28 mouse cellular contexts compared by ENCODE assay signal in genomic region chr1:97600371-97600770, GRCm38 (mm10).
"Had no signal": no experiment of that assay in that cellular context is flagged by ENCODE, and none has a peak within 500 bp of the region (broad histone marks: within the 10 kb centered on the region; RNA-seq: fewer than 3 reads in every experiment).

No protein-coding gene starts in this region.

- H3K27ac ChIP-seq: embryonic facial prominence, embryonic 10.5 days; embryonic facial prominence, embryonic 12.5 days; embryonic facial prominence, embryonic 13.5 days; embryonic facial prominence, embryonic 15.5 days; forebrain, embryonic 10.5 days; forebrain, embryonic 12.5 days; forebrain, embryonic 13.5 days; forebrain, embryonic 15.5 days; gastrocnemius, adult 2 months; heart, adult 2 months had no signal

- H3K4me1 ChIP-seq: embryonic facial prominence, embryonic 10.5 days; embryonic facial prominence, embryonic 12.5 days; embryonic facial prominence, embryonic 13.5 days; embryonic facial prominence, embryonic 15.5 days; forebrain, embryonic 10.5 days; forebrain, embryonic 12.5 days; forebrain, embryonic 13.5 days; forebrain, embryonic 15.5 days had no signal

- H3K27me3 ChIP-seq: embryonic facial prominence, embryonic 12.5 days; embryonic facial prominence, embryonic 13.5 days; embryonic facial prominence, embryonic 15.5 days; forebrain, embryonic 12.5 days; forebrain, embryonic 13.5 days; forebrain, embryonic 15.5 days had no signal

- ATAC-seq: forebrain, embryonic 13.5 days; forebrain, embryonic 14.5 days; forebrain, embryonic 15.5 days; forebrain, embryonic 16.5 days; forebrain, postnatal 0 days had no signal

- H3K9me3 ChIP-seq: embryonic facial prominence, embryonic 10.5 days; embryonic facial prominence, embryonic 12.5 days; embryonic facial prominence, embryonic 13.5 days; embryonic facial prominence, embryonic 15.5 days; forebrain, embryonic 10.5 days; forebrain, embryonic 12.5 days; forebrain, embryonic 13.5 days; forebrain, embryonic 15.5 days had no signal

- H3K36me3 ChIP-seq: embryonic facial prominence, embryonic 10.5 days; embryonic facial prominence, embryonic 12.5 days; embryonic facial prominence, embryonic 13.5 days; embryonic facial prominence, embryonic 15.5 days; forebrain, embryonic 10.5 days; forebrain, embryonic 12.5 days; forebrain, embryonic 15.5 days had no signal

- H3K4me3 ChIP-seq: embryonic facial prominence, embryonic 10.5 days; embryonic facial prominence, embryonic 12.5 days; embryonic facial prominence, embryonic 13.5 days; embryonic facial prominence, embryonic 15.5 days; erythroblast, embryonic 14.5 days; forebrain, embryonic 10.5 days; forebrain, embryonic 12.5 days; forebrain, embryonic 13.5 days; forebrain, embryonic 15.5 days; gastrocnemius, adult 2 months; heart, adult 2 months had no signal

- DNase-seq: cerebellum, adult 2 months; cerebellum, adult 8-10 months; cerebellum, adult 9-10 months; cerebellum, adult 9-11 months; cerebellum, postnatal 10 days; cerebellum, postnatal 14 days; cerebellum, postnatal 25 days; cerebellum, postnatal 36 days; embryo, embryonic 11 days; forebrain, postnatal 0 days; gastrocnemius, adult 2 months; gastrocnemius, postnatal 10 days; gastrocnemius, postnatal 14 days; gastrocnemius, postnatal 25 days; gastrocnemius, postnatal 36 days; heart, adult 18-20 months; heart, adult 2 months had no signal

- H3K9ac ChIP-seq: embryonic facial prominence, embryonic 12.5 days; embryonic facial prominence, embryonic 13.5 days; embryonic facial prominence, embryonic 15.5 days; forebrain, embryonic 12.5 days; forebrain, embryonic 13.5 days; forebrain, embryonic 15.5 days; forebrain, postnatal 0 days had no signal
